Mouse (Mus musculus) embryonic facial prominence, embryonic 14.5 days (tissue): ENCODE measurements at regions not wholly inside any gene's neighbourhood (a gene's known extent, or its start where the extent isn't known, plus 50 kb on each side); places are given as distances from the start of the nearest gene placed in this dataset.
A peak's percentile ranks its signal among the peaks of the same experiment; 100 is the strongest.

Experiments used
- ATAC-seq: fragments of 200-750 bp; cut with Nextera tagmentation; 2 replicates; pipeline ENCODE4 v1.8.0; 2017; ENCODE audit warnings: low read depth, moderate number of reproducible peaks, moderate TSS enrichment
- DNase-seq: peaks from one replicate; pipeline ENCODE4 v3.0.0-alpha.2; 2015; ENCODE audit warnings: low spot score
- H3K27ac ChIP-seq: fragments of 300-500 bp; sonication (generic); replicated peaks from 2 replicates; pipeline ENCODE4 v1.5.1; 2014; ENCODE audit warnings: low read depth, mild to moderate bottlenecking, low read length, moderate library complexity
- H3K27me3 ChIP-seq: fragments of 300-500 bp; sonication (generic); replicated peaks from 2 replicates; pipeline ENCODE4 v1.6.1; 2014; ENCODE audit warnings: low read length; ENCODE audit not compliant: control insufficient read depth, insufficient read depth
- H3K36me3 ChIP-seq: fragments of 300-500 bp; sonication (generic); 2 replicates; pipeline ENCODE4 v1.6.1; 2014; ENCODE audit warnings: low read length, mixed read lengths; ENCODE audit not compliant: control insufficient read depth, insufficient read depth
- H3K4me1 ChIP-seq: fragments of 300-500 bp; sonication (generic); 2 replicates; pipeline ENCODE4 v1.6.1; 2014; ENCODE audit warnings: antibody characterized with exemption, low read length; ENCODE audit not compliant: control insufficient read depth, insufficient read depth
- H3K4me2 ChIP-seq: fragments of 300-500 bp; sonication (generic); 2 replicates; pipeline ENCODE4 v1.6.1; 2014; ENCODE audit warnings: low read depth, mild to moderate bottlenecking, low read length, moderate library complexity, mixed read lengths
- H3K4me3 ChIP-seq: fragments of 300-500 bp; sonication (generic); 2 replicates; pipeline ENCODE4 v1.5.1; 2014; ENCODE audit warnings: low read depth, mild to moderate bottlenecking, low read length
- H3K9ac ChIP-seq: fragments of 300-500 bp; sonication (generic); 2 replicates; pipeline ENCODE4 v1.6.1; 2014; ENCODE audit warnings: low read depth, mild to moderate bottlenecking, low read length, moderate library complexity, mixed read lengths
- H3K9me3 ChIP-seq: fragments of 300-500 bp; sonication (generic); 2 replicates; pipeline ENCODE4 v1.6.1; 2016; ENCODE audit warnings: low read length; ENCODE audit not compliant: control insufficient read depth
- WGBS: fragments of 180-500 bp; shearing (Covaris S2); extraction: QIAGEN DNeasy Blood & Tissue Kit; methylation state at CpG from one replicate; pipeline ENCODE4 v1.1.7; 2014; 5-methylcytosine and 5-hydroxymethylcytosine counted together

GRCm38 (mm10) chr11:37424312-37425169, 188.8 kb upstream of the Tenm2 start:
- no peak overlapping the region for H3K9ac ChIP-seq
- H3K4me2 ChIP-seq: no peak overlapping the region
- no peaks in the 10 kb centered on the region for H3K4me1 ChIP-seq
- ATAC-seq: no peak
- no peaks in the 10 kb centered on the region for H3K27me3 ChIP-seq
- H3K9me3 ChIP-seq: no peaks in the 10 kb centered on the region
- H3K36me3 ChIP-seq: no peaks in the 10 kb centered on the region
- WGBS: 32% methylated on average over 5 of the region's 5 CpGs
- no peak for DNase-seq
- no peak overlapping the region for H3K27ac ChIP-seq
- no peak overlapping the region for H3K4me3 ChIP-seq

- H3K4me3 ChIP-seq: no peak overlapping the region
- no peaks in the 10 kb centered on the region for H3K27me3 ChIP-seq
- no peaks in the 10 kb centered on the region for H3K36me3 ChIP-seq
- ATAC-seq: no peak
- H3K9ac ChIP-seq: no peak overlapping the region
- no peaks in the 10 kb centered on the region for H3K4me1 ChIP-seq
- no peaks in the 10 kb centered on the region for H3K9me3 ChIP-seq
- no peak overlapping the region for H3K4me2 ChIP-seq
- no peak overlapping the region for H3K27ac ChIP-seq
- no peak for DNase-seq
- 60% methylated on average over 3 of the region's 3 CpGs for WGBS
These were observed 177.1 kb upstream of the Tenm2 start for GRCm38 (mm10) chr11:37412868-37413267.

- 31% methylated on average over 1 of the region's 1 CpGs for WGBS
- DNase-seq (peak; percentile 6), ATAC-seq (no peak)
- Histone ChIP-seq H3K27me3 (no peaks in the 10 kb centered on the region), H3K27ac (no peak overlapping the region), H3K9ac (no peak overlapping the region), H3K4me3 (no peak overlapping the region), H3K36me3 (no peaks in the 10 kb centered on the region), H3K4me1 (no peaks in the 10 kb centered on the region), H3K9me3 (no peaks in the 10 kb centered on the region), H3K4me2 (no peak overlapping the region)
These were observed 132.2 kb upstream of the Tenm2 start for GRCm38 (mm10) chr11:37367971-37368370.

GRCm38 (mm10) chr11:37364430-37364829, 128.7 kb upstream of the Tenm2 start:
- Histone ChIP-seq H3K9me3 (no peaks in the 10 kb centered on the region), H3K27ac (no peak overlapping the region), H3K4me2 (no peak overlapping the region), H3K36me3 (no peaks in the 10 kb centered on the region), H3K4me1 (no peaks in the 10 kb centered on the region), H3K27me3 (no peaks in the 10 kb centered on the region), H3K4me3 (no peak overlapping the region), H3K9ac (no peak overlapping the region)
- 80% methylated on average over 2 of the region's 2 CpGs for WGBS
- peak; percentile 13 for DNase-seq
- ATAC-seq: no peak

- Histone ChIP-seq H3K27me3 (no peaks in the 10 kb centered on the region), H3K36me3 (no peaks in the 10 kb centered on the region), H3K27ac (no peak overlapping the region), H3K4me3 (no peak overlapping the region), H3K9ac (no peak overlapping the region), H3K4me1 (no peaks in the 10 kb centered on the region), H3K9me3 (no peaks in the 10 kb centered on the region), H3K4me2 (no peak overlapping the region)
- WGBS: 52% methylated on average over 2 of the region's 2 CpGs
- DNase-seq (no peak), ATAC-seq (no peak)
These were observed 119.3 kb upstream of the Tenm2 start for GRCm38 (mm10) chr11:37355074-37355473.

- no peak overlapping the region for H3K4me3 ChIP-seq
- H3K9me3 ChIP-seq: no peaks in the 10 kb centered on the region
- no peak overlapping the region for H3K27ac ChIP-seq
- ATAC-seq (no peak), DNase-seq (no peak)
- no peak overlapping the region for H3K9ac ChIP-seq
- H3K27me3 ChIP-seq: no peaks in the 10 kb centered on the region
- no peaks in the 10 kb centered on the region for H3K36me3 ChIP-seq
- WGBS: 94% methylated on average over 2 of the region's 2 CpGs
- no peaks in the 10 kb centered on the region for H3K4me1 ChIP-seq
- H3K4me2 ChIP-seq: no peak overlapping the region
These were observed 73.9 kb upstream of the Tenm2 start for GRCm38 (mm10) chr11:37309691-37310090.

GRCm38 (mm10) chr11:37306656-37307055, 70.9 kb upstream of the Tenm2 start:
- Histone ChIP-seq H3K9ac (no peak overlapping the region), H3K4me1 (no peaks in the 10 kb centered on the region), H3K27ac (no peak overlapping the region), H3K9me3 (no peaks in the 10 kb centered on the region), H3K4me3 (no peak overlapping the region), H3K4me2 (no peak overlapping the region), H3K36me3 (no peaks in the 10 kb centered on the region), H3K27me3 (no peaks in the 10 kb centered on the region)
- no peak for DNase-seq
- 82% methylated on average over 2 of the region's 2 CpGs for WGBS
- no peak for ATAC-seq
